Mouse (Mus musculus): Measurements from ENCODE around the gene Eif4e. TPM values are rescaled to one million over a fixed set of nuclear protein-coding genes. Genes with fewer than 3 reads are reported as not detected.

The Eif4e gene
- polyA plus RNA-seq, 1 experiment from 2014 or later, result 405 TPM

DNA sequence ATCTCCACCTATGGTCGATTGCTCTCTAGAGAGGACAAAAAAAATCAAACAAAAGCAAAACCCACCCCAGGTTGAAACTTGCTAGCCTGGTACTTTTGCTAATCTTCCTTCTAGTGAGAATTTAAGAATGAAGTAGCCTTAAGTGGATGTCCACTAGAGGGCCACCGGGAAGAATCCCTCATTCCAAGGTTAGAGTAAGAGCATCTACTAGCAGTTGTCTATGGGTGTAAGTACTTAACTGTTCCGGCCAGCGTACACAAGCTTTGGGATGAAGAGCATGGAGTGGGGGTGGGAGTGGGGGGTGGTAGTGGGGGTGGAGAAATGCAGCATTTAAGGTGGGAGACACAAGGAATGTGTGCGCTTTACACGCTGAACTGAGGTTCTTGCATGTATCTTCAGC, 19.2 kb upstream of the Eif4e start:
- Histone ChIP-seq H3K4me2 (no peak overlapping the region), H3K27ac (ENCODE audit: low read depth) (no peak overlapping the region), H3K4me1 (ENCODE audit: insufficient read depth) (no peaks in the 10 kb centered on the region), H3K9me3 (ENCODE audit: low read depth, low read length) (no peaks in the 10 kb centered on the region), H3K27me3 (ENCODE audit: insufficient read depth, low read length) (no peaks in the 10 kb centered on the region), H3K4me3 (ENCODE audit: low read depth, low read length) (no peak overlapping the region), H3K9ac (no peak overlapping the region), H3K36me3 (ENCODE audit: insufficient read depth) (no peaks in the 10 kb centered on the region)
- DNase-seq (peak; percentile 84), ATAC-seq (ENCODE audit: insufficient read depth) (peak; percentile 38; the same call in 1 of the 2 replicates)
- peak; percentile 63 for TF ChIP-seq CTCF (IDR thresholded peaks at IDR 0.05; ENCODE audit: low read depth)
- WGBS, result 50% methylated on average over 6 of the region's 6 CpGs

DNA sequence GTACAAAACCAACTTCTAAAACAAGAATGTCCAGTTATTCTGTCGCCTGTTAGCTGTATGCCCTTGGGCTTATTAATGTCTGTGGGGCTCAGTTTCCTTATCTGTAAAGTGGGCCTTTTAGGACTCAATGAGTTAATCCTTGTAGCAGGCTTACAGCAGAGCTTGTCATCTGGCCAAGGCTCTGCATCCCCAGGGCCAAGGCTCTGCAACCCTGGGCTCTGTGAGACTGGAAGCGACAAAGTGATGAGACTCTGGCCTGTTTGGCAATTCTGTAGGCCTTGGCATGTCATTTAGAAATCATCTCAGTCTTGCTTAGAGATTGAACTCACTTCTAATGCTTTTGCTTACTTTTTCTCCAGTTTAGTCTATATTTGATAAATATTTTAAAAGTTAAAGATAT, 16.4 kb upstream of the Eif4e start:
- Histone ChIP-seq H3K36me3 (ENCODE audit: insufficient read depth) (no peaks in the 10 kb centered on the region), H3K9me3 (ENCODE audit: low read depth, low read length) (no peaks in the 10 kb centered on the region), H3K9ac (no peak overlapping the region), H3K4me1 (ENCODE audit: insufficient read depth) (no peaks in the 10 kb centered on the region), H3K4me3 (ENCODE audit: low read depth, low read length) (no peak overlapping the region), H3K27me3 (ENCODE audit: insufficient read depth, low read length) (no peaks in the 10 kb centered on the region), H3K27ac (ENCODE audit: low read depth) (no peak overlapping the region), H3K4me2 (no peak overlapping the region)
- no peak for ATAC-seq (ENCODE audit: insufficient read depth)
- DNase-seq, result no peak
- 84% methylated on average over 2 of the region's 2 CpGs for WGBS
- TF ChIP-seq CTCF (IDR thresholded peaks at IDR 0.05; ENCODE audit: low read depth), result no peak

DNA sequence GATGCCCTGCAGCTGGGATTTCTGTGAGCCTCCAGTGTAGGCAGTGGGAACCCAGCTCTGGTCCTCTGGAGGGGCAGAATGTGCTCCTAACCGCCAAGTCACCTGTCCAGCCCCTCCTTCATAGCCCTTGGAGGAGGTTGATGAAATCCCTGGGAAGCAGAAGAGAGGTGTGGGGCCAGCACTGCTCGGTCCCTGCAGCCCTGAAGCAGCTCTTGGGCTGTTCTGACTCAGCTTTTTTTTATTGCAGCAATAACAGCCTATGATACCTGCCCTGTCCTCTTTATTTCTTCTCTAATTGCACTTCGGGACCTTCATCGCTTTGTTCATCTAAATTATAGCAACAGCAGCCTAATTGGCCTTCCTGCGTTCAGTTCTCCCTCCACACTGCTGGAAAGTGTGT, 15.5 kb upstream of the Eif4e start:
- no peak for DNase-seq
- no peak for TF ChIP-seq CTCF (IDR thresholded peaks at IDR 0.05; ENCODE audit: low read depth)

GRCm38 (mm10) chr3:138513243-138513642, 12.7 kb upstream of the Eif4e start:
- H3K9me3 ChIP-seq (ENCODE audit: low read depth, low read length), result no peaks in the 10 kb centered on the region
- no peak overlapping the region for H3K4me3 ChIP-seq (ENCODE audit: low read depth, low read length)
- ATAC-seq (ENCODE audit: insufficient read depth), result no peak
- no peak overlapping the region for H3K9ac ChIP-seq
- no peaks in the 10 kb centered on the region for H3K27me3 ChIP-seq (ENCODE audit: insufficient read depth, low read length)
- no peaks in the 10 kb centered on the region for H3K4me1 ChIP-seq (ENCODE audit: insufficient read depth)
- WGBS, result 64% methylated on average over 12 of the region's 12 CpGs
- no peak overlapping the region for H3K4me2 ChIP-seq
- no peak for TF ChIP-seq CTCF (IDR thresholded peaks at IDR 0.05; ENCODE audit: low read depth)
- H3K36me3 ChIP-seq (ENCODE audit: insufficient read depth), result no peaks in the 10 kb centered on the region
- no peak for DNase-seq
- H3K27ac ChIP-seq (ENCODE audit: low read depth), result no peak overlapping the region

More for the DNA sequence above, 15.5 kb upstream of the Eif4e start:
- H3K27me3 ChIP-seq (ENCODE audit: insufficient read depth, low read length), result no peaks in the 10 kb centered on the region
- 68% methylated on average over 5 of the region's 5 CpGs for WGBS
- H3K36me3 ChIP-seq (ENCODE audit: insufficient read depth), result no peaks in the 10 kb centered on the region
- ATAC-seq (ENCODE audit: insufficient read depth), result no peak
- no peaks in the 10 kb centered on the region for H3K9me3 ChIP-seq (ENCODE audit: low read depth, low read length)
- H3K9ac ChIP-seq, result no peak overlapping the region
- H3K4me3 ChIP-seq (ENCODE audit: low read depth, low read length), result no peak overlapping the region
- H3K4me1 ChIP-seq (ENCODE audit: insufficient read depth), result no peaks in the 10 kb centered on the region
- no peak overlapping the region for H3K27ac ChIP-seq (ENCODE audit: low read depth)
- no peak overlapping the region for H3K4me2 ChIP-seq

GRCm38 (mm10) chr3:138514749-138515148, 11.2 kb upstream of the Eif4e start:
- TF ChIP-seq CTCF (IDR thresholded peaks at IDR 0.05; ENCODE audit: low read depth), result no peak
- Histone ChIP-seq H3K4me1 (ENCODE audit: insufficient read depth) (no peaks in the 10 kb centered on the region), H3K9ac (no peak overlapping the region), H3K27ac (ENCODE audit: low read depth) (no peak overlapping the region), H3K9me3 (ENCODE audit: low read depth, low read length) (no peaks in the 10 kb centered on the region), H3K36me3 (ENCODE audit: insufficient read depth) (no peaks in the 10 kb centered on the region), H3K4me3 (ENCODE audit: low read depth, low read length) (no peak overlapping the region), H3K27me3 (ENCODE audit: insufficient read depth, low read length) (no peaks in the 10 kb centered on the region), H3K4me2 (no peak overlapping the region)
- 60% methylated on average over 3 of the region's 3 CpGs for WGBS
- DNase-seq, result no peak
- no peak for ATAC-seq (ENCODE audit: insufficient read depth)

GRCm38 (mm10) chr3:138515656-138516370, 10.2 kb upstream of the Eif4e start:
- Histone ChIP-seq H3K4me1 (ENCODE audit: insufficient read depth) (no peaks in the 10 kb centered on the region), H3K4me2 (no peak overlapping the region), H3K27me3 (ENCODE audit: insufficient read depth, low read length) (no peaks in the 10 kb centered on the region), H3K9ac (no peak overlapping the region), H3K4me3 (ENCODE audit: low read depth, low read length) (no peak overlapping the region), H3K27ac (ENCODE audit: low read depth) (no peak overlapping the region), H3K9me3 (ENCODE audit: low read depth, low read length) (no peaks in the 10 kb centered on the region), H3K36me3 (ENCODE audit: insufficient read depth) (no peaks in the 10 kb centered on the region)
- DNase-seq (peak; percentile 19), ATAC-seq (ENCODE audit: insufficient read depth) (no peak)
- no peak for TF ChIP-seq CTCF (IDR thresholded peaks at IDR 0.05; ENCODE audit: low read depth)
- WGBS, result 45% methylated on average over 10 of the region's 10 CpGs

- no peak overlapping the region for H3K4me3 ChIP-seq (ENCODE audit: low read depth, low read length)
- ATAC-seq (ENCODE audit: insufficient read depth), result no peak
- no peaks in the 10 kb centered on the region for H3K36me3 ChIP-seq (ENCODE audit: insufficient read depth)
- WGBS, result 50% methylated on average over 3 of the region's 3 CpGs
- H3K4me2 ChIP-seq, result no peak overlapping the region
- DNase-seq, result no peak
- H3K4me1 ChIP-seq (ENCODE audit: insufficient read depth), result no peaks in the 10 kb centered on the region
- no peak overlapping the region for H3K27ac ChIP-seq (ENCODE audit: low read depth)
- H3K9ac ChIP-seq, result no peak overlapping the region
- H3K27me3 ChIP-seq (ENCODE audit: insufficient read depth, low read length), result no peaks in the 10 kb centered on the region
- no peaks in the 10 kb centered on the region for H3K9me3 ChIP-seq (ENCODE audit: low read depth, low read length)
- TF ChIP-seq CTCF (IDR thresholded peaks at IDR 0.05; ENCODE audit: low read depth), result peak; percentile 14; the same call in 1 of the 2 replicates
These were observed 8.1 kb upstream of the Eif4e start for GRCm38 (mm10) chr3:138517881-138518280.
